Mouse (Mus musculus) G1E (cell line): Measurements from ENCODE around the gene 9430097D07Rik.

Source experiments
- CTCF ChIP-seq: IDR thresholded peaks from 2 replicates; pipeline ENCODE4 v1.5.1; 2012; ENCODE audit warnings: low read depth, low read length, inconsistent platforms, mixed read lengths
- GATA1 ChIP-seq: IDR thresholded peaks from 2 replicates; pipeline ENCODE4 v1.6.1; 2012; ENCODE audit warnings: borderline replicate concordance, low read length, inconsistent platforms, mixed read lengths

GRCm38 (mm10) chr2:32547964-32548739 is 27.3 kb downstream of the 9430097D07Rik start:
- TF ChIP-seq CTCF (no peak), GATA1 (no peak)
